Mouse (Mus musculus): ENCODE measurements around the gene Kif21a.

Kif21a gene

GRCm38 (mm10) chr15:90938469-90938868 is 111.3 kb downstream of the Kif21a start:
- DNase-seq (ENCODE audit: low spot score in 2 of 2) = no peak

GRCm38 (mm10) chr15:90935579-90935978 is 114.2 kb downstream of the Kif21a start:
- DNase-seq (ENCODE audit: low spot score in 2 of 2) = no peak

GRCm38 (mm10) chr15:90931451-90931850 is 118.3 kb downstream of the Kif21a start:
- DNase-seq (ENCODE audit: low spot score in 2 of 2) = no peak

GRCm38 (mm10) chr15:90929043-90929442 is 120.7 kb downstream of the Kif21a start:
- DNase-seq (ENCODE audit: low spot score in 2 of 2) = no peak

GRCm38 (mm10) chr15:90896480-90896879 is 153.3 kb downstream of the Kif21a start:
- DNase-seq (ENCODE audit: low spot score in 2 of 2) = no peak

- DNase-seq (ENCODE audit: low spot score in 2 of 2) = no peak
These were observed 162.3 kb downstream of the Kif21a start for GRCm38 (mm10) chr15:90887466-90887865.
